Mouse (Mus musculus) spleen, embryonic (tissue): Measurements from ENCODE around the gene Rab13.
"Not testable (repeated sequence)": the region's sequence is repeated elsewhere in the genome, so short reads cannot be mapped to it uniquely, and the experiment has no call there.

Experiments used
- CTCF ChIA-PET: fragments of 350-600 bp; sonication (Branson Sonifier 250); formaldehyde crosslinking; loops from one replicate; lab custom pipeline; 2022; lab: Charles Lee

Gene Rab13

DNA sequence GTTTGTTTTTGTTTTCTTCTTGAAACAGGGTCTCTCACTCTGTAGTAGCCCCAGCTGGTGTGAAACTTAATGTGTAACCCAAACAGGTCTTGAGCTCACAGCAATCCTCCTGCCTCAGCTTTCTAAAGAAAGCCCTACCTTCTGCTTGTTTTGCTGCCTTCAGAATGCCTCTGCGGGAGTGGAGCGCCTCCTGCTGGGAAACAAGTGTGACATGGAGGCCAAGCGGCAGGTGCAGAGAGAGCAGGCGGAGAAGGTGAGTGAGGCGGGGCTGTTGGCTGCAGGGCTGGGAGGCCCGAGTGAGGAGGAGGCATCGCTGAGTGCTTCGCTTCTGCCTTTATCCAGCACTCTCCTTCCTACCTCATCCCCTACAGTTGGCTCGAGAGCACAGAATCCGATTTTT, 10.8 kb downstream of the Rab13 start:
- CTCF ChIA-PET, result interaction anchor here (0.5 kb wide), 1 partner anchor 106 kb away, joined by 21 read pairs; no protein-coding TSS in a partner anchor

DNA sequence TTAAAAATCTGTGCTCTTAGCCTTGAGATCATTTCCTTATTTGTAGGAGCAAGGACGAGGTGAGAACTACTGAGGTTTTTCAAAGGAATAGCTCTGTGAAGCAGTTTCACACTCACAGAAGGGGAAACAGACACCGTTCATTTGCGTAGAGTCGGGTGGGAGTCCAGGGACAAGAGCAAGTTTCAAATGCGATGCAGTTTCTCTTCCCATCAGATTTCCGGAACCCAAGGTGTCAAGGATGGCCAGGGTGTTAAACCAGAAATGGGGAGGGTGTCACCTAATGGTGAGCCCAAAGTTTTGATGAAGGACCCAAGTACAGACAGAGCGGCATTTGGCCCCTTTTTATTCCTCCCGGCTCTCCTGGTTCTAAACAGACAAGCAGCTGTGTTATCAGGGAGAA, 17.6 kb downstream of the Rab13 start:
- CTCF ChIA-PET, result interaction anchor here (0.7 to 1.4 kb wide), 3 partner anchors 10 to 154 kb away, joined by 3 to 4 read pairs (median 3); no protein-coding TSS in a partner anchor

DNA sequence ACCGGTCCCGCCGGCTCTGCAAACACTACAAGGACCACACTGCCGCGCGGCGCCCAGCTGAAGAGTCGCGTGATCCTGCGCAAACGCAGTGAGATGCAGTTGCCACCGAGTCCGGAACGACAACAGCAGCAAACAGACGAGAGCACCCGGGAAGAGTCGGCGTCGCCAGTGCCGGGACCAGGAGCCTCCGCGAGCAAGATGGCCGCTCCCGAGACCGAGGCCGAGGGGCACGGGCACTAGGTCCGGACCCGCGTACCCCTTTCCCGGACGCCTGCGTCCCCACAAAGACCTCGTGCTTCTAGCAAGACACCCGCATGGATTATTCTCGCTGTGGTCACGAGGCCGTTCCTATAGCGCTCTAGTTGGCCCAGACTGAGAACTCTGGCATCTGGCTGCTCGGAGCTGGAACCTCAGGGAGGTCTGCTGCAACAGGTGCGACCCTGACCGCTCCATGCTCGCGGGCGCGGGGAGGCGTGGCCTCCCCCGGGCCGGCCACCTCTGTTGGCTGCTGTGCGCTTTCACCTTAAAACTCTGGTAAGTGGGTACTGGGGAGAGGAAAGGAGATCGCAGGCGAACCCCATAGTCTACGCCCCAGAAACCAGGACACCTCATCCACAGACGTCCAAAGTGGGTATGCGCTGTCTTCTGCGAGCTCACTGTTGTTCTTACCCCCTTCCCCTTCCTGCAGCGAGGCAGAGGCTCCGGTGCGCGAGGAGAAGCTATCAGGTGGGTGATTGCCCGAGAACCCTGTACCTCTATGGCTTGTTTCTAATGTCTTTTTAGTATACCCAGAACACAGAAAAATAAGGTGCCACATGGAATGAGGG, 18.2 kb downstream of the Rab13 start, which contains the start of gene Jtb:
TSS of gene Jtb (plus strand) at position 91 of the 827 bp plus-strand sequence.
- CTCF ChIA-PET, result interaction anchor here (0.5 to 0.6 kb wide), 2 partner anchors 10 to 24 kb away, joined by 3 to 5 read pairs; no protein-coding TSS in a partner anchor

DNA sequence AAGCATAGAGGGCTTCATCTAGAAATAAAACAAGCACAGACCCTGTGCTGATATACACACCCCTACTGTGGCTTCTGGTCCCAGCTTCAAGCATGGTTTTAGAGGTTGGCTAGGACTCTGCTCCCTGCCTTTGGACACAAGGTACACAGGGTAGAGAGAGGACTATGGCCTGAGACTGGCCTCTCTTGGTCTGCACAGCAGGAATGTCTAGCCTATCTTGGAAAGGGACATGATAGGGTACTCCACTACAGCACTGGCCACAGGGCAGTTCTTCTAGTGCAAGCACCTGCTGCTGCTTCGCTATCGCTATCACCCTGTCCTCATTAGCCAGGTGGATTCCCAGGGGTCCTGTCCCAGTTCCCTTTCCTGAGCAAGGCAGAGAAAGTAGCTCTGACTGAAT, 27.8 kb downstream of the Rab13 start:
- CTCF ChIA-PET, result interaction anchor here (0.5 kb wide), 1 partner anchor 15 kb away, joined by 4 read pairs; no protein-coding TSS in a partner anchor

DNA sequence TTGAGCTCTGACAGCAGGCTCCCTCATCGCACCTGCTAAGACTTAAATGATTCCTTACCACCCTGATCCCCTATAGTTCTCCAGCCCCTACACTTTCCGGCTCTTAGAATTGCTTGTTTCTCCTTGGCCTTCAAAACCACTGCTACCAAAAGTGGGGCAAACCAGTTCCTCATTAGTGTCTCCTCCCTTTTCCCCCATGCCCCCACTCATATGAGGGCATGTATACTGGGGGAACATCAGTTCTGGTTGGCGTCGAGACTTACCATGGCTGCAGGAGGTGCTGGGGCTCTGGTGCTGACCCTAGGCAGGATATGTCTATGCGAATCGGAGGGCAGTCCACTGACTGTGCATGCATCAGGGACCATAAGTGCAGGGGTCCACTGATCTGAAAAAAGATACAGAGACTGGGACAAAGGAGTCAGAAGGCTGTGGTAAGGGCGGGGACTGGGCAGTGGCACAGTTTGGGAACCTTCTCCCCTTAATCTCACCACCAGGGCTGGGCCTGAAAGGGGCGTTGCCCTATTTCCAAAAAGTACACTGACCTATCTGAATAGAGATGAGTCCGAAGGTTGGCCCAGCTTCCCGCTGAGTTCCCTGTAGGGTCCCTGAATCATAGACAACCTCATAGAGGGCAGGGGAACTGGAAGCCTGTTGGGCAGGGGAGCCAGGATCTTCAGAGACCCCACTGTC, 28.3 kb downstream of the Rab13 start:
- CTCF ChIA-PET, result no interaction called here

DNA sequence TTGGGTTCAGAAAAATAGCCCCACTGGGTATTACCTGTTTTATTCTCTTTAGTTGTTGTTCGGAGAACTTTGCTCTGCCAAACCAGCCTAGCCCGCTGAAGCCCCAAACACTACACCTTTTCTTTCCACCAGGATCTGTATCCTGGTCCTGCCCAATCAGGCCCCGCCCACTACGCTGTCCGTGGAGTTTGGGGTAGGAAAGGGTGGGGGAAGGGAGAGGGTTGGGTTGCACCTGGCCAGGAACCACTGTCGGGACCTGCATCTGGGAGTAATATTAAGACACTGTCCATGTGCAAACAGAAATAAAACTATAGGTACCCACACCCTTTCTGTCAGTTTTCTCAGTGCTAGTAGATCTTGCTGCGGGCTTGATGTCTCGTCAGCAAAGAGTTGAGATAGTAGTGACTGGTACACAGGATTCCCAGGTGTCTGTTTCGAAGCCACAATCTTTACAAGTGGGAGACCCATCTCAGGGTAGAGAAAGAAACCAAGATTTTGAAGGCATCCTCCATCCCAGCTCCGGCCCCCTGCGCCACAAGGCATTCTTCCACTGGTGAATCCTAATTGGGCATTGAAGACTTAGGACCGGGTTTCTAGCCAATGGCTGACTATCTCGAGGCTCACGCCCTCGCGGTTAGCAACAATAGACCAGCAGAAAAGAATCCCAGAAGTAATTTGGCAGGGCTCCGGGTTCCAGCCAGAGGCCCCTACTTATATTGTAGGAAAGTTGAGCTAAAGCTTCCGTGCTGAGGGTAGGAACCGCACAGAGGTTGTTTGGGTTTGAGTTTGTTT, 29.7 kb downstream of the Rab13 start, which contains the start of gene Creb3l4:
TSS of gene Creb3l4 (minus strand) at position 529 of the 792 bp plus-strand sequence.
- CTCF ChIA-PET, result no interaction called here

DNA sequence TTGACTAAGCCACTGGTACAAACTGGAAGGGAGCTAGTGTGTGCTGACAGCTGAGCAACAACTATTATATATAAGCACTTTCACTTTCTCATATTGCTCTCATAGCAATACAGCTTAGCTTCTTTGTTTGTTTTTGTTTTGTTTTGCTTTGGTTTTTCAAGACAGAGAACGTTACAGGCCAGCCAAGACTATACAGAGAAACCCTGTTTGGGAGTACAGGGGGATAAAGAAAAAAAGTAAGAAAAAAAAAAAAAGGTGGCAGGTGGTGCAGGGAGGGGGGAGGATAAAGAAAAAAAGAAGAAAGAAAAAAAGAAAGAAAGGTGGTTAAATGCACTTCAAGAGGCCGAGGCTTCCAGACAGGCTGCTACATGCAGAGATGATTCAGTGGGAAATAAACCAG, 31.9 kb downstream of the Rab13 start:
- CTCF ChIA-PET, result interaction anchor here (1.1 kb wide), 1 partner anchor 24 kb away, joined by 5 read pairs; no protein-coding TSS in a partner anchor

DNA sequence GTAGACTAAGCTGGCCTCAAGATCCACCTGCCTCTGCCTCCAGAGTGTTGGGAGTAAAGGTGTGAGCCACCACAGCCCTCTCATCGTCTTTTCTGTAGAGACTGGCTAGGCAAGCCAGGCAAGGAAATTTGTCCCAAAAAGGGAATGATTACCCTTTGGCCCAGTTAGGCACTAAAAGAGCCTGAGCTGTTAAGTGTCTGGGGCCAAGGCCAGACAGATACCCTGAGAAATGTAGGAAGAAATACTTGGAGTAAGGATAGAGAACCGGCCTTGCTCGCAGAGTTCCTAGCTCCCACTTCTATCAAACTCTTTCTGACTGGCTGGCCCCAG, 34.1 kb downstream of the Rab13 start:
- CTCF ChIA-PET, result interaction anchor here (0.7 kb wide), 1 partner anchor 189 kb away, joined by 3 read pairs; no protein-coding TSS in a partner anchor

DNA sequence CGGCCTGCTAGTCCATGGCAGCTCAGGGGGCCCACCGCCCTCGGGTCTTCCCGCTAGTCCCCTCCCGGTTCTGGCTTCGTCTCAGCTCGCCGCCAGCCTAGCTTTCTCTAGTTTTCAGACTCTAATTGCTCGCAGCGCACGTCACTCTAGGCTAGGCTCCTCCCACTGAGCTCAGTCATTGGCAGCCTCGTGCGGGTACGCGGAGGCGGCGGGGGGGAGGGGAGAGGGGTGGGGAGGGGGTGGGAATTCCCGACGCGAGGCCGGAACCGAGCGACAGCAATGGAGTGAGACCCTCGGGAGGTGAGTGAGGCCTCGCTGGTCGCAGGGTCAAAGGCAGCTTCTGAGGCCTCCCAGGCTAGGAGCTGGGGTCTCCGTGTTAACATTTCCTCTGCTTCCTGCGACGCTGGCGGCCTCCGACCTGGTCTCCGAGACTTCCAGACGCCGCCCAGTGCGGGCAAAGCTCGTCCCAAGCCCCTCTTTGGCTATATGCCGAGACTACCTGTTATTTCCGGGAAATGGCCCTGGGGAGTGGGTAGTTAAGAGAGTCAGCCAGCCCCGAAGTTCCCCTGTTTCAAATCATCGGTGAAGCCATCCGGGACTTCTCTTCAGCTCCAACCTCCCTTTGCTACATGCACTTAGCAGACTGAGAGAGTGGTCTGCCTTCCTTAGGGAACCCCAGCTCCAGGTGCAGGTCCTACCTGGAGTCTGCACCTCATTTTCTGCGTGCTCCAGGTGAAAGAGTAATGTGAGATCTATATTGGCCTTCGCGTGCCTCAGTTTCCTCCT, 34.7 kb downstream of the Rab13 start, which contains the start of gene Slc39a1:
TSS of gene Slc39a1 (plus strand) at position 213 of the 786 bp plus-strand sequence.
- CTCF ChIA-PET, result interaction anchor here (0.7 kb wide), 1 partner anchor 189 kb away, joined by 3 read pairs; no protein-coding TSS in a partner anchor

DNA sequence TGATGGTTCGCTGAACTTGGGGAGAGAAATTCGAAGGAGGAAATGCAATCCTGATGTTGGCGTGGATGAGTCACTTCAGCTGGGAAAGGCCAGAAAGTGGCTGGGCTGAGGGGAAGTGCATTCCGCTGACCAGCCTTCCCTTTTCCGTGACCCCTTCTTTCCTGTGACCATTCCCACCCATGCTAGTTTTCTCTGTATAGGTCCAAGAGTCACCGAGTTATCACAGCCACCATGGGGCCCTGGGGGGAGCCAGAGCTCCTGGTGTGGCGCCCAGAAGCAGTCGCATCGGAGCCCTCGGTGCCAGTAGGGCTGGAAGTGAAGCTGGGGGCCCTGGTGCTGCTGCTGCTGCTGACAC, 35.2 kb downstream of the Rab13 start:
- CTCF ChIA-PET, result no interaction called here

DNA sequence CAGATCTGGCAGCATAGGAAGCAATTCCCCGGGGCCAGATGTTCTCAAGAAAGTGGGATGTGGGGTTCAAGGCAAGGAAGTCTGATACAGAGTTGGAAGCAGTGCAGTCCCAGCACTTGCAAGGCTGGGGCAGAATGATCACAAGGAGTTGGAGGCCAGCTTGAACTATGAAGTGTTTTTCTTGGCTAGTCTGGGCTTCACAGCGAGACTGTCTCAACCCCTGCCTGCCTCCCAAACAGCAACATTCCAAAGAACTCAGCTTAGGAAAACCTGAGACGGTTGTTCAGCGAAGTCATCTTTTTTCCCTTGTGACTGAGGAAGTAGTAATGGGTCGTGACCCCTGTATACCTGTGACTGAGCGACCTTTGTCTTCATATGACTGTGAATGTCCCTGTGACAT, 37.3 kb downstream of the Rab13 start:
- CTCF ChIA-PET, result interaction anchor here (0.6 kb wide), 1 partner anchor 14 kb away, joined by 4 read pairs; no protein-coding TSS in a partner anchor

DNA sequence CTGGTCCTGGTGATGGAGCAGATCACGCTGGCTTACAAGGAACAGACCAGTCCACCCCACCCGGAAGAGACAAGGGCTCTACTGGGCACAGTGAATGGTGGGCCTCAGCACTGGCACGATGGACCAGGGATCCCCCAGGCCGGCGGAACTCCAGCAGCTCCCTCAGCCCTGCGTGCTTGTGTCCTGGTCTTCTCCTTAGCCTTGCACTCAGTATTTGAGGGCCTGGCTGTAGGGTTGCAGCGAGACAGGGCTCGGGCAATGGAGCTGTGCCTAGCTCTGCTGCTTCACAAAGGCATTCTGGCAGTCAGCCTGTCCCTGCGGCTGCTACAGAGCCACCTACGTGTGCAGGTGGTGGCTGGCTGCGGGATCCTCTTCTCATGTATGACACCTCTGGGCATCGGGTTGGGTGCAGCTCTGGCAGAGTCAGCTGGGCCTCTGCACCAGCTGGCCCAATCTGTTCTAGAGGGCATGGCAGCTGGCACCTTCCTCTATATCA, 38.3 kb downstream of the Rab13 start:
- CTCF ChIA-PET, result not testable (repeated sequence)

DNA sequence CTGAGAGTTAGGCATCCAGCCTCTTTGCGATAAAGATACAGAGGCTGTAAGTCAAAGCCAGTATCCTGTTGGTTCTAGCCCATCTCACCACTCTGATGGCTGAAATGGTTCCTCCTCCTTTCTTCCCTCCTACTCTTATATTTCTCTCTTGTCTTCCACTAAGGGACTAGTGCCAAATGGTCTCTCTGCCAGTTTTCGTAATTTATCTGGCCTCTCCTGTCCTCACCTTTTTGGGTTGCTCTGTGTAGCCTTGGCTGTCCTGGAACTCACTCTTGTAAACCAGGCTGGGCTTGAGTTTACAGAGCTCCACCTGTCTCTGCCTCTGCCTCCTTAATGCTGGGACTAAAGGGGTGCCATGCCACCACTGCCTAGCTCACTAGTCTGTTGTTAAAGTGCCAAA, 39.2 kb downstream of the Rab13 start:
- CTCF ChIA-PET, result not testable (repeated sequence)

DNA sequence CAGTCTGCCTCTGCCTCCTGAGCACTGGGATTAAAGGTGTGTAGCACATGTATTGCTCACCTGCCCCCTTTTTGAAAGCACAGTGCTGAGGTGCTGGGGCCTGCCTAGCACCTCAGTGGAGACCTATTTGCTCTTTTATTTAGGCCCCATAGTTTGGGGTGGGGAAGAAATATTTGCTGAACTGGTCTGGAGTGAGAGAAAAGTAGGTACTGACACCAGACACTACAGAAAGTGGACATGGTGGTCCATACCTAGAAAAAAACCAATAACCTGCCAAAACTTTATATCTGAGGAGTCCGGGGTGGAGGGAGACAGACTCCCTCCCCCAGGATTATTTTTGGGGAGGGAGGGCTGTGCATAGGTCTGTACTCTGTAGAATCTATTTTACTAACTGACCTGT, 39.7 kb downstream of the Rab13 start:
- CTCF ChIA-PET, result not testable (repeated sequence)

DNA sequence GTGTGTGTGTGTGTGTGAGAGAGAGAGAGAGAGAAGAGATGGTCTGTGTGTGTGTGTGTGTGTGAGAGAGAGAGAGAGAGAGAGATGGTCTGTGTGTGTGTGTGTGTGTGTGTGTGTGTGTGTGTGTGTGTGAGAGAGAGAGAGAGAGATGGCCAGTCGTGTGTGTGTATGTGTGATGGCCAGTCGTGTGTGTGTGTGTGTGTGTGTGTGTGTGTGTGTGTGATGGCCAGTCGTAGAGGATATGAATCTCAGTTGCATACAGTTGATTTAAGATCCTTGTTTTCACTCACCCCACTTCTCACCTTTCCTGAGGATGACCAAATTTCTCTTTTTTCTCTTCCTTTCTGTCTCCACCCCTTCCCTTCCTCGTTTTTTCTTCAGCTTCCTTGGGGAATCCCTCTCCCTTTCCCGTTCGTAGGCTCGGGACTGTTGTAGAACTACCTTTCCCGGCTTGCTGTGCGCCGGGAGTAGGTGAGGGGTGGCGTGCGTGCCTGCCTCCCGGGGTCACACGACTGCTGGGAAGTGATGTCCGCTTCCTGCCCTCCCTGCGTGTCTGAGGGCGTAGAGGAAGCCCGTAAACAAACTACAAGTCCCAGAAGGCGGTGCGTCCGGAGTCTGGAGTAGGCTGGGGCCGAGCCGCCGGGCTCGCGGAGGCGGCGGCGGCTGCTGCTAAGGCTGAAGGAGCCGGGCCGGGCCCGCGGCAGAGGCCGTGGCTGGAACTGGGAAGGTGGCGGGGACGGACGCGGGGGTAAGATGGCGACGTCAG, 40.3 kb downstream of the Rab13 start, which contains the start of gene Crtc2:
TSS of gene Crtc2 (plus strand) at position 511 of the 766 bp plus-strand sequence.
- CTCF ChIA-PET, result no interaction called here

DNA sequence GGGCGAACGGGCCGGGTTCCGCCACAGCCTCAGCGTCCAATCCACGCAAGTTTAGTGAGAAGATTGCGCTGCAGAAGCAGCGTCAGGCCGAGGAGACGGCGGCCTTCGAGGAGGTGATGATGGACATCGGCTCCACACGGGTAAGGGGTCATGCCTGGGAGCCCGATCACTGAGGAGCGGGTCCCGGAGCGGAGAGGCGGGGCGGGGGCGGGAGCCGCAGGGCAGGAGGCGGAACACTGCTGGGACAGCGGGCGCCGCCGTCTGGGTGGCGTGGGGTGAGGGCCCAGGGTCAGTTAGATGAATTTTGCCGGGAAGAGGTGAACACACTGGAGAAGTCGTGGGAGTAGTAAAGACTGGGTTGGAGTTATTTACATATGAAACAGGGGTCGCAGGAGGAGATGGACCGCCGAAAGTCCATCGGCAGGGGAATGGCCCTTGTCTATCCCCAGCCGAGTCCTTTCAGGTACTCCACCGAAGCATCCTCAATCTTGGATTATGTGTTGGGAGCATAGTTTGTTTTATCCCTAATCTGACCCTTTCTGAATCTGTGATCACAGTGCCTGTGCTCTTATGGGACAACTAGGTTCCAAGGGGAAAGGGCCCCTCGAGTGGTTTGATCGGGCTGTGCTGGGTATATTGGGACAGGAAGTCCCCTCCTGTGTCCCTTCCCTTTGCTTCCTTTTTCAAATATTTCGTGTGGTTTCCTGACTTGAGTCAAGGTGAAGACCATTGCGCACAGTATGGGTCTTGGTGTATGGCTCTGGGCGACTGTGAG, 41.1 kb downstream of the Rab13 start:
- CTCF ChIA-PET, result no interaction called here

DNA sequence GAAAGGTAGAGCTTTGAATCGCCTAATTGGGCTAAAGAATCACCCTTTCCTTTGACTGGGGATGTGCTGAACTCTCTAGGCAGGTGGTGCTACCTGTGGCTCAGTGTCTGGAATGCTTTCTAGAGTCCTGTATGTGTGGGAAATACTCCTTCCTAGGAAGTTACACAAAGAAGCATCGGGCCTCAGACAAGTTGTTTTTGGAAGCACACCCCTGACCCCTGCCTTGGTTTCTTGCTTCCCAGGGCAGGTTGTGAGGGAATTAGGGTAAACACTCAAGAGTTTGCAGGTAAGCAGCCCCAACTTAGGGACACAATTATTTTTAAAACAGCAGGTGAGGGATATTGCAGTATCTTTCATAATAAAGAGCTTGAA, 41.7 kb downstream of the Rab13 start:
- CTCF ChIA-PET, result no interaction called here

DNA sequence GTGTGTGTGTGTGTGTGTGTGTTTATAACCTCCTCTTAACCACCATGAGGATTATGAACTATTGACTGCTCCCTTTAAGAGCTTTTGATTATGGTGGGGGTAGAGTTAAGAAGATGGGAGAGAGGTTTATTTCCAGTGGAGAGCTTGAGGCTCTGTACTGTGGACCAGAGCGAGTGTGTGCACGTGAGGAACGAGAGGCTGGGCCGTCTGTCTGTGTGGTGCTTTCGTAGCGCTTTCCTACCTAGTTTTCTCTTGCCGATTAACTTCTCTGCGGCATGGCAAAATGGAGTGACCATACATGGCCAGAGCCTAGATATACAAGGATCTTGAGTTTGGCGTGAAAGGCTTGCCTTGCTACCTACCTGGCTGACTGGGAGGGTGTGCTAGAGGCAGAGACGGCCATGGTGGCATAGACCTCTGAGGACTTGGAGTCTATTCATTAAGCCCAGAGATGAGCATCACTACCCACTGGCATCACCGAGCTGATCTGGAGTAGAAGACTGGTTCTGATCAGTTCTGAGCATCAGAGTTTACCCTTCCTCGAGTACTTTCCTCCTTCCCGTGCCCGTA, 42.4 kb downstream of the Rab13 start:
- CTCF ChIA-PET, result interaction anchor here (0.6 kb wide), 3 partner anchors 14 to 24 kb away, joined by 4 to 5 read pairs (median 4); no protein-coding TSS in a partner anchor
